Mouse (Mus musculus) naive thymus-derived CD4-positive, alpha-beta T cell, adult 2 months (primary cell): ENCODE measurements around the gene Ankrd50.

Experiments used
- DNase-seq: peaks from one replicate; pipeline ENCODE4 v3.0.0-alpha.2; 2011; ENCODE audit warnings: low read depth

The Ankrd50 gene

GRCm38 (mm10) chr3:38484191-38485106 lies at the start of gene Ankrd50:
Ankrd50 (minus strand) TSS chr3:38484844.
- peak; percentile 98 for DNase-seq

DNA sequence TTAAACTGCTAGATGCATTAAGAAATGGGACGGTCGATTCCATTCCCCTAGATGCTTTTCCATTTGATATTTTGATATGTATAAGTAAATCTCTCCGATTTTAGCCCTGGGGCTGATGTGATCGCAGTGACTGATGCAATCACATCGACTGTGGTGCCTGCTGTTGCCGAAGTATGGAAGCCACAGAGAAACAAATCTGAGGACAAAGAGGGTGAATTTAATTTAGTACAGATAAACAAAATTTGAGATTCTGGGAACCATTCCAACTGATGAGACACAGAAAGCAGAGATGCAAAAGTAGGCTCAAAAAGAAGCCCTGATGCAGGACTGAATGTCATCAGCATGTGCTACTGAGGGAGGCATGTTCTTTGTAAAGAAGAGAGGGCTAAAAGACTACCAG lies 49.6 kb upstream of the Ankrd50 start:
- DNase-seq = no peak

GRCm38 (mm10) chr3:38520426-38520825 lies 35.8 kb upstream of the Ankrd50 start:
- no peak for DNase-seq

DNA sequence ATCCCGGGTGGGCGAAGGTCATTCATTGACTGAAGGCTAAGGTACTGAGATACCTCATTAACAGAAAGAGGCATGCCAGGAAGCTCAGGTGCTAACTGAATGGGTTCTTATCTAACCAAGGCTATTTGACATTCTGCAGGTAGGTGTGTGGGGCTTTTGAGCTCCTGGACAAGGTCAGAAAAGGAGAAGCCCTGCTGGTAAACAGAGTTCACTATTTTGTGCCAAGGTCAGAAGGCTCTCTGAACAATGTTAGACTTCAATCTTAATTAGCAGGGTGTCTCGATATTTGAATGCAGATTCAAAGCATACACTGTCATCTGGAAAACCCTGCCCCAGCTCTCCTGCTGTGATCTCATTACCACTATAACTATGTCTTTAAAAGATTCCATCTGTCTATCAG lies 35.3 kb upstream of the Ankrd50 start:
- no peak for DNase-seq

DNA sequence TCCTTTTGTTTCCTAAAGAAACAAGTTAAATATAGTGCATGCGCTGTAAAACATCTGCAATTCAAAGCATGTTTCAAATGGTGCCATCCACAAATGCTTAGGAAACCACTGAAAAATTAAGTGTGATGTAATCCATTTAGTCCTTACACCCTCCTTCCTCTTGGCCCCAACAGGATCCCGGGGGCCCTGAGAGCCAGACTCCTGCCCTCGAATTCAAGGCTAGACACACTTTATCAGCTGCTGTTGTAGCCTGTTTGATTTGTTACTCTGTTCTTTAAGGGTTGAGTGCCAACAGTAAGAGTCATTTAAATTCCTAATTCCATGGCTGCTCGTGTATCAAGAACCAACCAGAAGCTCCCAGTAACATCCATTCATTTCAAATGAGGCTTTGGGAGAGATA lies 19.0 kb upstream of the Ankrd50 start:
- no peak for DNase-seq

- no peak for DNase-seq
These were observed 17.5 kb upstream of the Ankrd50 start for GRCm38 (mm10) chr3:38502156-38502555.

DNA sequence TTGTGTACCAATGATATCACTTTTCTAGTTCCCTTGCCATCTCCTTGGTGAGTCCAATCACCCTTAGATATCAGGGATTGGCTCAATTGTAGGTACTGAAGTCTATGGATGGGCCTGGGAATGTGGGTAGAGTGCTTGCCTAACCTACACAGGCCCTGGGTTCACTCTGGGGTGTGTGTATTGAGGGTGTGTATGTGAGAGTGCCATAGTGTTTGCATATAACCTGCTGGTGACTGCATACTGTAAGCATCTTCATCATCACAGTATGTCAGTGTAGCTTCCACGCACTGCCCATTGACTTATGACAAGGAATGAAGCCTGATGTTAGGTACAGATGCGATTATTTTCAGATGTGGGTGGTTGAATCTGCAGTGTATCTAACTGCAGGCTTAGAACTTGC lies 17.1 kb upstream of the Ankrd50 start:
- no peak for DNase-seq

DNA sequence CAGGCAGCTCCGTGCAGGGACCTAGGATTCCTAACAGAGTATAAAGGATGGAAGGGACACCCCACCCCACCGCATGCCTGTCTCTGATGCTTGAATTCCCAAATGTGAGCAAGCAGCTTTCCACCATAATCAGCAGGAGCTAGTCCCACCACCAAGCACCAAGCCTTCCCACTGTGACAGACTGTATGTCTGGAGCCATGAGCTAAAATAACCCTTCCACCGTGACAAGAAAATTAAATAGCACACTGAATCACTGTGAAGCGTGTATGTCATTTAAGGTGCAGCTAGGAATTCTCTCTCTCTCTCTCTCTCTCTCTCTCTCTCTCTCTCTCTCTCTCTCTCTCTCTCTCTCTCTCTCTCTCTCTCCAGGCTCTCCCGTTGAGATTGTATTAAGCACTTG lies 16.7 kb upstream of the Ankrd50 start:
- DNase-seq = no peak

- DNase-seq = no peak
These were observed 13.9 kb upstream of the Ankrd50 start for GRCm38 (mm10) chr3:38498561-38498960.

- peak; percentile 69 for DNase-seq
These were observed 12.2 kb upstream of the Ankrd50 start for GRCm38 (mm10) chr3:38496795-38497385.

GRCm38 (mm10) chr3:38491702-38492101 lies 7.1 kb upstream of the Ankrd50 start:
- DNase-seq = no peak

GRCm38 (mm10) chr3:38491236-38491635 lies 6.6 kb upstream of the Ankrd50 start:
- no peak for DNase-seq

DNA sequence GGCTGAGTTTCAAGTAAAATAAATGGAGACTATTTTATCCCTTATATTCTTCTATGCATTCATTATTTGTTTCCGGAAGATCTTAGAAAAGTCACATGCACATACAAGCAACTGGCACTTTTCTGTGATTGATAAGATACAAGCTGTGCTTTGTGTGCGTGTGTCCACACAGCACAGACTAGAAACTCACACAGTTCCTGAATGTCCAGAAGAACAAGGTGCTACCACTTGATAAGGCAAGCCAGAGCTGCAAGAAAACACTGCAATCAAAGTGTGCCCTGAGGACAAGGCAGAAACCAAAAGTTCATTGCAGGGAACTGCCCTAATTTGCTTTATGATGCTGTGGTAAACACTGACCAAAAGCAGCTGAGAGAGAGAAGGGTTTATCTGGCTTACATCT lies 6.1 kb upstream of the Ankrd50 start:
- no peak for DNase-seq

DNA sequence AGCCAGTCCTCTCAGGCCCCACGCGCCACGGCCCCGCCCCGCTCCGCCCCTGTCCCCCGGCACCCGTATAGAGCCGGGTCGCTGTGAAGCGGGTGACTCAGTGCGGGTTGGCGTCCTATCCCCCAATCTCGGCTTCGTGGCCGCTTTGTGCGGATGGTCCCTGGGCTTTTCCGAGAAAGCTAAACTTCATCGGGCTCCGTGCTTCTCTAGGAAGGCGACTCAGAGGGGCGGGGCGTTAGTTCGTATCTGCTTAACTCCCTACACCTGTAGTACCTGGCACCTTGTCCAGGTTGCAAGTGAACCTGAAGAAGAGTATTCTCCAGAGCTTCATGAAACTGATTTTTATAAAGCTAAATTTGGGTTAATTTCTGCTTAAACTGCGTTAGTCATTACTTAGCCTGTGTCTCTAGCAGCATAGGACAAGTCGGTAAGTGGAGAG lies 482 bp upstream of the Ankrd50 start:
- DNase-seq = no peak

DNA sequence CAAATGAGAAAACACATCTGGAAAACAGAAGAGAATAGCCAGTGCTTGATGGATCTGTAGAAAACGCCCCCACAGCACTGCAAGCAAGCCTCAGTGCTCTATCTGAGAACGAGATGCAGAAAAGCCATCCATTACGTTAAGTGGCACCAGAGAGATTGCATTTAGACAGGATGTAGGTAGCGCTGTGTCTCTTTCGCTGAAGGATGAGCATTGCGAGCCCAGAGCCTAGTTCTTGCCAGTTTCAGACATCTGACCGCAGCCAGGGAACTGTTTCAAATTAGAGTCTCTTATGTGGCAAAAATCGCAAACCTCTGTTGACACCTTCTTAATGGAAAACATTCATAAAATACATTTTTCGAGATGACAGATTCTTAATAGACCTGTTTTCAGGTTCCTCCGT lies 1.1 kb downstream of the Ankrd50 start:
- DNase-seq = peak; percentile 74

GRCm38 (mm10) chr3:38482749-38483148 lies 1.9 kb downstream of the Ankrd50 start:
- DNase-seq = no peak

DNA sequence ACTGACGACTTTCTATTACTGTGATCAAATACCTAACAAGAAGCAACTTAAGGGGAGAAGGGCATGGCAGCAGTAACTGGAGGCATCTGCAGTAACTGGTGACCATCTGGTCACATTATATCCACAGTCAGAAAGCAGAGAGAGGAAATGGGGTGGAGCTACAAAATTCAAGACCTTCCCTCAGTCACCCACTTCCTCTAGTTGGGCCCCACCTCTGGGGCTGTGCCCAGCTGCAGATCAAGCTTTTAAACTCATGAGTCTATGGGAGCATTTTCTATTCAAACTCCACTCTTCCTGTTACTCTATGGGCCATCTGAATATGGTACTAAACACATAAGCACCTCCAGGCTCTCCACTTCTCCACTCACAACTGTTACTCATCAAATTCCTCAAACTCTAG lies 3.5 kb downstream of the Ankrd50 start:
- DNase-seq = peak; percentile 21

DNA sequence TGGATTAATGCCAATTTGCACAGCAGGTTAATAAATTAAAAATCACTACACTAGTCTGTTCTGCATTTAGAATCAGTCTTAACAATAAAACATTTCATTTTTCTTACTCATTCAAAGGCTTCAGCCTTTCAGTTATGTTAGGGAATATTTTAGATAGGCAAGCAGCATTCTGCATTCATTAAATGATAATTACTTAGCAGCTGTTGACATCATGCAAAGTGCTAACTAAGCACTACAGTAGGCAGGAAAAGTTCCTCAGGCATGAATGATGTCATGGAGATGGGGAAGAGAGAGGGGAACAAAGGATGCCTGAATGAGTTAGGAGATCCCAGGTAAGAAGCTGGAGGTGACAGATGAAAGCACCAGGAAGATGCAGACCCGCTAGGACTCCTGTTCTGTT lies 6.7 kb downstream of the Ankrd50 start:
- DNase-seq = no peak

DNA sequence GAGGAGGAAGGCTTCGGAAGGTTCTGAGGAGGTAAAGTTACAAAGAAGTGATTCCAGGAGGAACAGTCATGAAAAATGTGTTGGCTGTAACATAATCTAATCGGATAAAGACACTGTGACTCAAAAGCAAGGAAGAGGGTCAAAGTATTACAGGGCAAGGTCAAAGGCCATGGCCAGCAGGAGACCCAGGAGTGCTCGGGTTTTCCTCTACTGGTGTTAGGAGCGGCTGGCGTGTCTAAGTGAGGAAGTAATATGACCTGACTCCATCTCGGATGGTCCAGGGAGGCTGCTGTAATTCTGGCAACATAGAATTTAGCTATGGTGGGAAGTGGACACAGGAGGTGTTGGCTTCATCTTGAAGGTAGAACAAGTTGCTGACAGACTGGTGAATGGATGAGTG lies 9.1 kb downstream of the Ankrd50 start:
- DNase-seq = no peak

GRCm38 (mm10) chr3:38473138-38473537 lies 11.5 kb downstream of the Ankrd50 start:
- DNase-seq = no peak

DNA sequence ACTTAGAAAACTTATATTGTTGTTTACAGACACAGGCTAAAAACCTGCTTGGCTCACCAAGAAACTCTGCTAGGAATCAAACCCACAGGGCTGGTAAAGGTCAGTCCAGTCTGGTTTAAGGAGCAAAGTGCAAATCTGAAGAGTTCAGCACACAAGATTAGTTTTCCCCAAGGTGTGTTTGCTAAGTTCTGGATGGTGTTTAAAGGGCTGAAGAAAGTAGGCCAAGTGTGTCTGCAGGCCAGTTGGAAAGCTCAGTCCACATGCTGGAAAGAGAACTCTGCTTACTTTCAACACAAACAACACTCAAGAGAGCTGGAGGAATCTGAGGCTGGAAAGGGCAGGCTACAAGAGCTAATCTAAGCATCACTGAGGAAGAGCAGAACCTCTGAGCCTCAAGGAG lies 13.1 kb downstream of the Ankrd50 start:
- DNase-seq = no peak

GRCm38 (mm10) chr3:38468131-38468530 lies 16.5 kb downstream of the Ankrd50 start:
- no peak for DNase-seq

DNA sequence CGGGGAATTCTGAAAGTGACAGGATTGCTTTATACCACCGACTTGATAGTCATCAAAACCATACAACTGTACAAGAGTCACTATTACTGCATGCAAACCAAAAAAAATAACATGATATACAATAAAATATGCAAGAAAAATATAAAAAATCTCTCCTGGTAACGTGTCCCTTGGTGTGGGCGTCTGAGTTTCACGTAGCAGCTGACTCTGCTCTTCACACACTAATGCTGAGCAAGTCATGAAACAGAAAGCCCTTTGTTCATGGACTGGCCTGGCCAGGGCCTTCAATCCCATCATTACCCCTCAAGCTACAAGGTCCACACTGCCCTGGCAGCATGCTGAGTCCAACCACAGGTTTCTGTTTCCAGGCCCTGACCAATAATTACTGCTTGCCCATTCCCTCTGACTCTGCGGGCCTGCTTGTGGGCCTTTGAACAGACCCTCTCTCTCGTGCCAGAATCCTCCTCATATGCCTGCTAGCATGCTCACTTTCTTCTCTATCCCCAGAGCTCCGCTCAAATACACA lies 17.7 kb downstream of the Ankrd50 start:
- DNase-seq = no peak
